Mouse (Mus musculus): ENCODE results near the gene E2f1.

DNA sequence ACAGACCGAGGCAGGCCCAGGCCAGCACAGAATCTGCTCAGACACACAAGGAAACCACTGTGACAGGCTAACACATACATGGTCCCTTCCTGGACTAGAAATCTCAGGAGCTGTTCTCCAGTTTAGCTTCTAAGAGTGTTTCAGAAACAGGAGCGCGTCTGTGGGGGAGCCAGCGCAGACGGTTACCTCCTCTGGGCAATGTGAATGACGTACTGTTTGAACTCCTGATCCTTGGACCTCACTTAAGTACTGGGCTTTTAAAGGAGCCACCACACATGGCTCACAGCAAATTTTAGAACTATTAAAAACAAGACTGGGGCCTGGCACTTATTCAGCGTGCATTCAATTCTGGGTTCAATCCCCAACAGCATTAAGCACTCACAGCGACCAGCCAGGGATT, 3.1 kb downstream of the E2f1 start:
- no peak for TF ChIP-seq CTCF (IDR thresholded peaks at IDR 0.05; ENCODE audit: extremely low read depth, insufficient read length, insufficient replicate concordance, low read depth, low read length)
- no peak for TF ChIP-seq POLR2A (IDR thresholded peaks at IDR 0.05; ENCODE audit: low read depth, low read length)
